Mouse (Mus musculus) hindbrain, embryonic 12.5 days (tissue): Measurements from ENCODE around the gene Sult2b1. TPM values are rescaled to one million over a fixed set of nuclear protein-coding genes. Genes with fewer than 3 reads are reported as not detected.

ENCODE experiments used
- ATAC-seq: fragments of 200-750 bp; cut with Nextera tagmentation; 2 replicates; pipeline ENCODE4 v1.8.0; 2017; ENCODE audit warnings: moderate TSS enrichment; ENCODE audit not compliant: low FRiP score
- H3K27ac ChIP-seq: fragments of 300-500 bp; sonication (generic); 2 replicates; pipeline ENCODE4 v1.5.1; 2016; ENCODE audit warnings: mild to moderate bottlenecking
- H3K27me3 ChIP-seq: fragments of 300-500 bp; sonication (generic); 2 replicates; pipeline ENCODE4 v1.6.1; 2016; ENCODE audit warnings: mild to moderate bottlenecking
- H3K36me3 ChIP-seq: fragments of 300-500 bp; sonication (generic); 2 replicates; pipeline ENCODE4 v1.6.1; 2016; ENCODE audit warnings: mild to moderate bottlenecking
- H3K4me1 ChIP-seq: fragments of 300-500 bp; sonication (generic); 2 replicates; pipeline ENCODE4 v1.6.1; 2016
- H3K4me2 ChIP-seq: fragments of 300-500 bp; sonication (generic); replicated peaks from 2 replicates; pipeline ENCODE4 v1.6.1; 2016; ENCODE audit warnings: mild to moderate bottlenecking
- H3K4me3 ChIP-seq: fragments of 300-500 bp; sonication (generic); 2 replicates; pipeline ENCODE4 v1.5.1; 2016; ENCODE audit warnings: mild to moderate bottlenecking
- H3K9ac ChIP-seq: fragments of 300-500 bp; sonication (generic); 2 replicates; pipeline ENCODE4 v1.6.1; 2016; ENCODE audit warnings: mild to moderate bottlenecking, moderate library complexity
- H3K9me3 ChIP-seq: fragments of 300-500 bp; sonication (generic); replicated peaks from 2 replicates; pipeline ENCODE4 v1.6.1; 2016; ENCODE audit warnings: mild to moderate bottlenecking
- WGBS: fragments of 180-500 bp; shearing (Covaris S2); methylation state at CpG from one replicate; pipeline ENCODE4 v1.1.7; 2016; 5-methylcytosine and 5-hydroxymethylcytosine counted together
- polyA plus RNA-seq: library from polyadenylated mRNA; unstranded; fragments of >200 nt; fragmentation: Nextera tagmentation; extraction: Ambion mirVana; gene quantifications from 2 replicates; pipeline ENCODE4 v1.2.1, GENCODE M21; 2016

The Sult2b1 gene
- polyA plus RNA-seq, 1 experiment from 2014 or later, result 2.4 TPM

GRCm38 (mm10) chr7:45733477-45733876 is 51.0 kb downstream of the Sult2b1 start:
- no peak overlapping the region for H3K4me3 ChIP-seq
- peaks cover 6% of the 10 kb centered on the region for H3K36me3 ChIP-seq
- peaks cover 10% of the 10 kb centered on the region for H3K4me1 ChIP-seq
- no peak for ATAC-seq
- H3K9me3 ChIP-seq, result no peaks in the 10 kb centered on the region
- H3K27me3 ChIP-seq, result no peaks in the 10 kb centered on the region
- H3K27ac ChIP-seq, result no peak overlapping the region
- WGBS, result 79% methylated on average over 5 of the region's 5 CpGs
- no peak overlapping the region for H3K9ac ChIP-seq
- H3K4me2 ChIP-seq, result no peak overlapping the region

GRCm38 (mm10) chr7:45730727-45731431 is 53.6 kb downstream of the Sult2b1 start:
- Histone ChIP-seq H3K36me3 (peaks cover 20% of the 10 kb centered on the region), H3K4me2 (no peak overlapping the region), H3K9ac (0 out of 2 replicates have a peak overlapping the region, but pooled peaks have one; percentile 13), H3K4me1 (peaks cover 10% of the 10 kb centered on the region), H3K27ac (0 out of 2 replicates have a peak overlapping the region, but pooled peaks have one; percentile 30), H3K27me3 (no peaks in the 10 kb centered on the region), H3K4me3 (no peak overlapping the region), H3K9me3 (no peaks in the 10 kb centered on the region)
- 15% methylated on average over 16 of the region's 16 CpGs for WGBS
- ATAC-seq, result no peak

- Histone ChIP-seq H3K36me3 (peaks cover 52% of the 10 kb centered on the region), H3K4me1 (peaks cover 10% of the 10 kb centered on the region), H3K4me3 (no peak overlapping the region), H3K27me3 (no peaks in the 10 kb centered on the region), H3K4me2 (no peak overlapping the region), H3K9me3 (no peaks in the 10 kb centered on the region), H3K27ac (no peak overlapping the region), H3K9ac (no peak overlapping the region)
- no peak for ATAC-seq
- WGBS, result 88% methylated on average over 3 of the region's 3 CpGs
Measured at GRCm38 (mm10) chr7:45727625-45728024, 56.8 kb downstream of the Sult2b1 start.

DNA sequence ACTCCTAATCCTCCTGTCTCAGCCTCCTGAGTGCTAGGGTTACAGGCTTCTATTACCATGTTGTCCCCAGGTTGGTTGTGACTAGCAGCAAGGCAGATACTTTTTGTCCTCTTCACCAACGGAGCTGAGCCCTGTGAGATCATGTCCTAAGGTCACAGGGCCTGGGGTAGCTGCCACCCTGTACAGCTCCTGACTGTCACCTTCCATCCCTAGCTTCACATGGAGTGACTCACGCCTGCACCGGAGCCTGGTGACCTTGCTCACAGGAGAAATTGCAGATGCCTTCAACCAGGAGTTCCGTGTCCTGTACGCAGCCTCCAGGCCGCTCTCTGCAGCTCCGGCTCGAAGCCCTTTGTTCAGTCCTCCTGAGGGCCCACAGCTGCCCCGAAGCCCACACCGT is 58.0 kb downstream of the Sult2b1 start:
- Histone ChIP-seq H3K4me1 (peaks cover 12% of the 10 kb centered on the region), H3K36me3 (peaks cover 64% of the 10 kb centered on the region), H3K27ac (no peak overlapping the region), H3K4me2 (no peak overlapping the region), H3K9me3 (no peaks in the 10 kb centered on the region), H3K27me3 (no peaks in the 10 kb centered on the region), H3K9ac (no peak overlapping the region), H3K4me3 (no peak overlapping the region)
- WGBS, result 95% methylated on average over 10 of the region's 10 CpGs
- ATAC-seq, result no peak

DNA sequence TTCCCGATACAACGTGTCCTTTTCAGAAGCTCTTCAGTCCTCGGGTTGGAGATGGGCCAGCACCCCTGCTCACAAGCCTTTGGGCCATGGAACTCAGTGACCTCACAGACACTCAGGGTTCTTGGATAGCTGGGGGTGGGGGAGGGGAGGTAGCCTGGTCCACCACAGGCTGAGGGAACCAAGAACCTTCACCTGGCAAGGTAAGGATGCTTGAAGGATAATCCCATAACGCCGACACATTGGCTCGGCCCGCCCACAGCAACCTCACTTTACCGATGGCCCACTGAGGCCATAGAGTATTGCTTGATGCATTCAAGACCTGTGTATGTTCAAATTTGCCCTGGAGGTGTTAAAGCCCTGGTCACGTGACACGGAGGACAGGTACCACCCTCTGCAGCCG is 58.8 kb downstream of the Sult2b1 start, which contains the start of gene Spaca4:
TSS of gene Spaca4 (minus strand) at position 101 of the 400 bp plus-strand sequence.
- no peaks in the 10 kb centered on the region for H3K27me3 ChIP-seq
- H3K4me1 ChIP-seq, result peaks cover 12% of the 10 kb centered on the region; the same call in 1 of the 2 replicates
- no peak within 1 kb of the TSS for H3K4me3 ChIP-seq
- peaks cover 71% of the 10 kb centered on the region for H3K36me3 ChIP-seq
- 92% methylated on average over 11 of the region's 11 CpGs for WGBS
- H3K9me3 ChIP-seq, result no peaks in the 10 kb centered on the region
- ATAC-seq, result no peak
- H3K27ac ChIP-seq, result no peak within 1 kb of the TSS
- no peak within 1 kb of the TSS for H3K9ac ChIP-seq
- no peak within 1 kb of the TSS for H3K4me2 ChIP-seq

DNA sequence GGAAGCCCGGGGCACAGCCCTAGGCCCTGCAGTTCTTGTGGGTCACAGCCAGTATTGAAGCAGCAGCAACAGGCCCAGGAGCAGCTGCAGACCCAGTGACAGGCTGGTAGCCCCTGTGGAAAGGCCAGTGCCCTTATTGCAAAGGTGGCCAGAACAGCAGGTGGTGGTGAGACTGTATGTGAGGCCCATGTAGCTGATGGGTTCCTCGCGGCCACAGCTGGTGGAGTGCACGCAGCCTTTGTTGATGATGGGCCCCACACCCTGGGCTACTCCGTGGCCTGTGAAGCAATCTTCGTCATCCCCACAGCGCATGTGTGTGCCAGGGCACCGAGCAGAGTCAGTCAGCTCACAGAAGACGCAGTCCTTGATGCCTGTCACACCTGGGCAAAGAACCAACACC is 59.3 kb downstream of the Sult2b1 start:
- H3K4me1 ChIP-seq, result 0 out of 2 replicates have a peak, but pooled peaks cover 8% of the 10 kb centered on the region
- no peak overlapping the region for H3K4me3 ChIP-seq
- WGBS, result 89% methylated on average over 9 of the region's 9 CpGs

GRCm38 (mm10) chr7:45723781-45724180 is 60.7 kb downstream of the Sult2b1 start:
- no peak overlapping the region for H3K9ac ChIP-seq
- WGBS, result 93% methylated on average over 14 of the region's 14 CpGs
- no peak overlapping the region for H3K4me2 ChIP-seq
- H3K27ac ChIP-seq, result no peak overlapping the region
- H3K9me3 ChIP-seq, result no peaks in the 10 kb centered on the region
- H3K4me3 ChIP-seq, result no peak overlapping the region
- no peaks in the 10 kb centered on the region for H3K27me3 ChIP-seq
- peaks cover 83% of the 10 kb centered on the region for H3K36me3 ChIP-seq
- H3K4me1 ChIP-seq, result peaks cover 21% of the 10 kb centered on the region
- ATAC-seq, result no peak

More for the DNA sequence above, 59.3 kb downstream of the Sult2b1 start:
- Histone ChIP-seq H3K9ac (no peak overlapping the region), H3K9me3 (no peaks in the 10 kb centered on the region), H3K27ac (no peak overlapping the region), H3K36me3 (peaks cover 76% of the 10 kb centered on the region), H3K27me3 (no peaks in the 10 kb centered on the region), H3K4me2 (no peak overlapping the region)
- ATAC-seq, result no peak

DNA sequence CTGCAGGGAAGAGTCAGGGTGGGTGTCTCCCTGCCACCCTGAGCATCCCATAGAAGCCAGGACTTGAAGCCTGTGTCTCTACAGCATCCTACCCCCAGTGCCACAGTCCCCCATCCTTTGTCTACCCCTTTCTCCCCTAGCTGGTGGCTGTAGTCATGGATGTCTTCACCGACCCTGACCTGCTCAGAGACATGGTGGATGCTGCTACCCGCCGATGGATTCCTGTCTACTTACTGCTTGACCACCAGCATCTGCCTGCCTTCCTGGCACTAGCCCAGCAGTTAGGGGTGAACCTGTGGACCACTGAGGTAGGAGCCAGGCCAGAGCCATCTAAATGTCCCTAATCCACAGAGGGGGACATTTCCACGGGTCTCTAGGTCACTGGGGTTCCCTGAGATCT is 61.2 kb downstream of the Sult2b1 start:
- ATAC-seq, result no peak
- H3K4me3 ChIP-seq, result no peak overlapping the region
- no peak overlapping the region for H3K4me2 ChIP-seq
- H3K36me3 ChIP-seq, result peaks cover 79% of the 10 kb centered on the region
- H3K27ac ChIP-seq, result no peak overlapping the region
- WGBS, result 89% methylated on average over 4 of the region's 4 CpGs
- no peak overlapping the region for H3K9ac ChIP-seq
- H3K27me3 ChIP-seq, result no peaks in the 10 kb centered on the region
- H3K4me1 ChIP-seq, result peaks cover 24% of the 10 kb centered on the region
- H3K9me3 ChIP-seq, result no peaks in the 10 kb centered on the region

DNA sequence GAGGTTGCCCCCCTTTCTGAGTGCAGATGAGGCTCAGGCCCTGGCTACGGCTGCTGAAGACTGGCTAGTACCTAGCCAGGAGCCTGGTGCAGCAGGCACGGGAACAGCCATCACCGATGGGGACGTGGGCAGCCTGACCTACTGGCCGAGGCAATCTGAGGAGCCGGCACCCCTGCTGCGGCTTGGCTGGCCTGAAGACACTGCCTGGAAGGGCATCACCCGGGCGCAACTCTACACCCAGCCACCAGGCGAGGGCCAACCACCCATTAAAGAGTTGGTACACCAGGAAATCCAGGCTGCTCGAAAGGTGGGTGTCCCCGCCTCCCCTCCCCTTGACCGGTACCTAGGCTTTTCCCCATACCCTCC is 62.1 kb downstream of the Sult2b1 start:
- Histone ChIP-seq H3K27ac (no peak overlapping the region), H3K4me3 (no peak overlapping the region), H3K9ac (peak overlapping the region; percentile 4; the same call in 1 of the 2 replicates), H3K36me3 (peaks cover 79% of the 10 kb centered on the region), H3K9me3 (no peaks in the 10 kb centered on the region), H3K27me3 (no peaks in the 10 kb centered on the region), H3K4me1 (peaks cover 24% of the 10 kb centered on the region), H3K4me2 (no peak overlapping the region)
- 87% methylated on average over 13 of the region's 13 CpGs for WGBS
- ATAC-seq, result no peak

DNA sequence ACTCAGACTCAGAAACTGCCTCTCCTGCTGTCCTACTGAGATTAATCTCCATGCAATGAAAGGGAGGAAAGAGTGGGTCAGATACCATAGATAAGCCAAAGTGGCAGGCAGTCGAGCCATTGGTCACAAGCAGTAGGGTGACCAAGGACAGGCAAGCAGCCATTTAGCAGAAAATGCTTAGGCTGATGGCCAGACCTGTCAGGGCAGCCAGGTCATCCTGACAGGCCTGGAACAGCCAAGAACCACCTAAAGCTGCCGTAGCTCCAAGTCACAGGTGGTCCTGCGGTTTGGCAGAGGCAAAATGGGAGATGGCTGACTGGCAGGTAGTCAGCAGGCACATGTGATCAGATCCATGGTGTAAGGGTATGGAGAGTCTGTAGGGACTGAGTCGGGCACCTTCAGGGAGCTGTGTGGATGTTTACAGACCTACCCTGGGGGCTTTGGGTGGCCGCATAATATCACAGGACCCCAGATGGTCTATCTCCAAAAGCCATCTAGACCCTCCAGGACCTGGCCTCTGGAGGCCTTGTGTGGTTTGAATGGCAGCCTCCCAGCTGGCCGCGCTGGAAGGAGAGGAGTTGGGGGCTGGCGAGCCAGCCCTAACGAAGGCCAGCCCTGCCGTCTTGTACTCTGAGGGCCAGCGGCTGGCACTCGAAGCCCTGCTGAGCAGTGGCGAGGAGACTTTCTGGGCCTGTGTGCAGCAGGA is 62.7 kb downstream of the Sult2b1 start:
- ATAC-seq, result no peak
- WGBS, result 61% methylated on average over 13 of the region's 13 CpGs

DNA sequence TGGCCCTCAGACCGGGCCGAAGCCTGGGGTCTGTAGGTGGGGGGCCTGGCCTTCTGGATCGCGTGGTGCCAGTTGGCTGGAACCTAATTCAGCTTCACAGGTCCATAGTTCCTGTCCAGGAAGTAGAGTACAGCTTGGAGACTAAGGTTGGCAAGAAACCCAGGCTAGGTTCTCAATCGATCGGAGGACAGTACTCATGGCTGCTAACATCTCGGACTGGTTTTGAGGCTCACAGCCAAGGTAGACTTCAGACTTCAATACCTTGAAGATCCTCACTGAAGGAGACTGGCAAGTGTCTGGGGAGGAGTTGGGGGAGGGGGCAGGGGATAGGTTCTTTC is 63.3 kb downstream of the Sult2b1 start:
- ATAC-seq, result no peak
- no peak overlapping the region for H3K9ac ChIP-seq
- no peak overlapping the region for H3K4me2 ChIP-seq
- WGBS, result 85% methylated on average over 7 of the region's 7 CpGs
- peaks cover 70% of the 10 kb centered on the region for H3K36me3 ChIP-seq
- no peaks in the 10 kb centered on the region for H3K27me3 ChIP-seq
- H3K4me1 ChIP-seq, result peaks cover 35% of the 10 kb centered on the region
- no peak overlapping the region for H3K27ac ChIP-seq
- H3K9me3 ChIP-seq, result no peaks in the 10 kb centered on the region
- no peak overlapping the region for H3K4me3 ChIP-seq

More for the DNA sequence above, 62.7 kb downstream of the Sult2b1 start:
- H3K4me2 ChIP-seq, result no peak overlapping the region
- peaks cover 76% of the 10 kb centered on the region for H3K36me3 ChIP-seq
- H3K4me3 ChIP-seq, result no peak overlapping the region
- H3K9ac ChIP-seq, result peak overlapping the region; percentile 4; the same call in 1 of the 2 replicates
- no peaks in the 10 kb centered on the region for H3K27me3 ChIP-seq
- H3K4me1 ChIP-seq, result peaks cover 29% of the 10 kb centered on the region
- no peaks in the 10 kb centered on the region for H3K9me3 ChIP-seq
- no peak overlapping the region for H3K27ac ChIP-seq

DNA sequence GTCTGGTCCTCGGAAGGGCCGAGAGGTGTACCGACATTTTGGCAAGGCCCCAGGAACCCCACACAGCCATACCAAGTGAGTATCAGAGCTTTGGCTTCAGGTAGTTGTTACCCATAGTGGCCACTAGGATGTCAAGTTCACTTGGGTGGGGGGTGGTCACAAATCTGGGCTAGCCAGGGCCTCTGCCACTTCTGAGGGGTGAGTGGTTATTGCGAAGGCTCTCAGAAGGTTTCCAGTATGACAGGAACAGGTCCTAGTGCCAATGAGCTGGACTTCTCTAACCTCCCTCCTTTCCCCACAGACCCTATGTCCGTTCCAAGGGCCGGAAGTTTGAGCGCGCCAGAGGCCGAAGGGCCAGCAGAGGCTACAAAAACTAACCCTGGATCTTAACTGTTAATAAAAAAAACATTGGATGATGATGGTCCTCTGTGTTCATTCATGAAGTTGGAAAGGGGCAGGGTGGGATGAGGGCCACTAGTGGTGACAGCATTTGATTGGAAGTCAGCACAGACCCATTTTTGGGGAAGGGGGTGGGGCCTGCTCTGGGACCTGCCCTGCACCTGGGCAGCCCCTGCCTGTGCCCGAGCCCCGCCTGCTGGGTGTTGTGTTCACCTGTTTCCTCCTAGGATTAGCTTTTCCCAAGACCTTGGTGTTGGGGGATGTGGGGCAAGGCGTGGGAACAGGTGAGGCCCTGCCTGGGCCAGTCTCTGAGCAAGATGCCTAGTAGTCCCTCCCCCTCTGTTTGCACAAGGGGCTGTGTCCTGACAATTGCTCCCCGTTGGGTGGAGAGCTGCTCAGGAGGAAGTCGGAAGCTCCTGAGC is 63.8 kb downstream of the Sult2b1 start, which contains the start of gene Fam83e:
TSS of gene Fam83e (plus strand) at position 800 of the 821 bp plus-strand sequence.
- Histone ChIP-seq H3K9me3 (no peaks in the 10 kb centered on the region), H3K36me3 (peaks cover 64% of the 10 kb centered on the region), H3K4me2 (0 out of 2 replicates have a peak within 1 kb of the TSS, but pooled peaks have one; percentile 89), H3K27me3 (no peaks in the 10 kb centered on the region), H3K4me1 (peaks cover 40% of the 10 kb centered on the region), H3K9ac (peak within 1 kb of the TSS; percentile 4; the same call in 1 of the 2 replicates), H3K4me3 (no peak within 1 kb of the TSS), H3K27ac (no peak within 1 kb of the TSS)
- ATAC-seq, result no peak
- 82% methylated on average over 14 of the region's 14 CpGs for WGBS
